Mouse (Mus musculus): Measurements from ENCODE around the gene Msantd3. TPM values are rescaled to one million over a fixed set of nuclear protein-coding genes. Genes with fewer than 3 reads are reported as not detected.

Msantd3 gene
- polyA plus RNA-seq (2014; fragmentation: Nextera tagmentation; extraction: Ambion mirVana): 22.3 and 28.4 TPM in 2 replicates

GRCm38 (mm10) chr4:48539841-48540575, at the start of gene Msantd3:
Msantd3 (plus strand) TSS chr4:48539935.
- Histone ChIP-seq H3K9ac (ENCODE audit: low read depth, low read length) (peak within 1 kb of the TSS; percentile 94), H3K4me1 (ENCODE audit: control insufficient read depth, insufficient read depth, low read length) (peaks cover 22% of the 10 kb centered on the region), H3K9me3 (ENCODE audit: control insufficient read depth, low read length) (no peaks in the 10 kb centered on the region), H3K4me2 (ENCODE audit: low read depth, low read length) (peak within 1 kb of the TSS; percentile 64), H3K4me3 (ENCODE audit: low read depth, low read length) (peak within 1 kb of the TSS; percentile 78), H3K27ac (replicated peaks; ENCODE audit: low read depth, low read length) (peak within 1 kb of the TSS; percentile 95), H3K27me3 (replicated peaks; ENCODE audit: control insufficient read depth, insufficient read depth, low read length) (no peaks in the 10 kb centered on the region), H3K36me3 (ENCODE audit: control insufficient read depth, insufficient read depth, low read length) (no peaks in the 10 kb centered on the region)
- ATAC-seq (ENCODE audit: low read depth) (peak; percentile 77), DNase-seq (ENCODE audit: low spot score) (peak; percentile 81)
- under 1% methylated on average over 29 of the region's 86 CpGs for WGBS

- Histone ChIP-seq H3K27me3 (replicated peaks; ENCODE audit: control insufficient read depth, insufficient read depth, low read length) (no peaks in the 10 kb centered on the region), H3K36me3 (ENCODE audit: control insufficient read depth, insufficient read depth, low read length) (no peaks in the 10 kb centered on the region), H3K9me3 (ENCODE audit: control insufficient read depth, low read length) (no peaks in the 10 kb centered on the region), H3K9ac (ENCODE audit: low read depth, low read length) (peak overlapping the region; percentile 47), H3K27ac (replicated peaks; ENCODE audit: low read depth, low read length) (no peak overlapping the region), H3K4me2 (ENCODE audit: low read depth, low read length) (peak overlapping the region; percentile 55), H3K4me3 (ENCODE audit: low read depth, low read length) (peak overlapping the region; percentile 38), H3K4me1 (ENCODE audit: control insufficient read depth, insufficient read depth, low read length) (no peaks in the 10 kb centered on the region)
- 8% methylated on average over 14 of the region's 14 CpGs for WGBS
- ATAC-seq (ENCODE audit: low read depth) (peak; percentile 78; the same call in 1 of the 2 replicates), DNase-seq (ENCODE audit: low spot score) (peak; percentile 69)
Measured at GRCm38 (mm10) chr4:48491290-48491743, 48.4 kb upstream of the Msantd3 start.

- no peaks in the 10 kb centered on the region for H3K27me3 ChIP-seq (replicated peaks; ENCODE audit: control insufficient read depth, insufficient read depth, low read length)
- no peak overlapping the region for H3K4me2 ChIP-seq (ENCODE audit: low read depth, low read length)
- no peak overlapping the region for H3K27ac ChIP-seq (replicated peaks; ENCODE audit: low read depth, low read length)
- no peak for DNase-seq (ENCODE audit: low spot score)
- H3K4me1 ChIP-seq (ENCODE audit: control insufficient read depth, insufficient read depth, low read length): no peaks in the 10 kb centered on the region
- WGBS: 75% methylated on average over 2 of the region's 2 CpGs
- no peaks in the 10 kb centered on the region for H3K36me3 ChIP-seq (ENCODE audit: control insufficient read depth, insufficient read depth, low read length)
- no peak for ATAC-seq (ENCODE audit: low read depth)
- no peak overlapping the region for H3K4me3 ChIP-seq (ENCODE audit: low read depth, low read length)
- H3K9ac ChIP-seq (ENCODE audit: low read depth, low read length): no peak overlapping the region
- no peaks in the 10 kb centered on the region for H3K9me3 ChIP-seq (ENCODE audit: control insufficient read depth, low read length)
Measured at GRCm38 (mm10) chr4:48492510-48492909, 47.2 kb upstream of the Msantd3 start.

GRCm38 (mm10) chr4:48510861-48511260, 28.9 kb upstream of the Msantd3 start:
- no peaks in the 10 kb centered on the region for H3K27me3 ChIP-seq (replicated peaks; ENCODE audit: control insufficient read depth, insufficient read depth, low read length)
- peaks cover 8% of the 10 kb centered on the region; the same call in 1 of the 2 replicates for H3K9me3 ChIP-seq (ENCODE audit: control insufficient read depth, low read length)
- H3K4me2 ChIP-seq (ENCODE audit: low read depth, low read length): no peak overlapping the region
- no peaks in the 10 kb centered on the region for H3K4me1 ChIP-seq (ENCODE audit: control insufficient read depth, insufficient read depth, low read length)
- H3K4me3 ChIP-seq (ENCODE audit: low read depth, low read length): no peak overlapping the region
- no peak overlapping the region for H3K27ac ChIP-seq (replicated peaks; ENCODE audit: low read depth, low read length)
- ATAC-seq (ENCODE audit: low read depth): no peak
- H3K36me3 ChIP-seq (ENCODE audit: control insufficient read depth, insufficient read depth, low read length): no peaks in the 10 kb centered on the region
- WGBS: 56% methylated on average over 2 of the region's 2 CpGs
- no peak overlapping the region for H3K9ac ChIP-seq (ENCODE audit: low read depth, low read length)
- no peak for DNase-seq (ENCODE audit: low spot score)

DNA sequence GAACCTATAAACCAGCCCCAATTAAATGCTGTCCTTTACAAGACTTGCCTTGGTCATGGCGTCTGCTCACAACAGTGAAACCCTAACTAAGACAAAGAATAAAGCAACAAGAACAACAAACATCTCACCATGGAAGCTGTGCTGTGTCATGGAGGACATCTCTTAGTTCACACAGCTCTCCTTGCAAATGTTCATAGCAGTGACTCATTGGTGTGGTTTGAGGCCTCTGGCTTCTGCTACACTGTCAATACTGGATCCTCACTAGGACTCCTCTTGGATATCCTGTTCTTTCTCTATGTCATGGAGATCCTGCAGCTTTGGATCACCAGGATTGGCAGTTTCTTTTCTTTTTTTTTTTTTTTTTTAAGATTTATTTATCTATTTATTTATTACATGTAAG, 10.2 kb upstream of the Msantd3 start:
- ATAC-seq (ENCODE audit: low read depth) (no peak), DNase-seq (ENCODE audit: low spot score) (no peak)
- Histone ChIP-seq H3K4me2 (ENCODE audit: low read depth, low read length) (no peak overlapping the region), H3K27me3 (replicated peaks; ENCODE audit: control insufficient read depth, insufficient read depth, low read length) (no peaks in the 10 kb centered on the region), H3K9ac (ENCODE audit: low read depth, low read length) (no peak overlapping the region), H3K36me3 (ENCODE audit: control insufficient read depth, insufficient read depth, low read length) (no peaks in the 10 kb centered on the region), H3K4me3 (ENCODE audit: low read depth, low read length) (no peak overlapping the region), H3K4me1 (ENCODE audit: control insufficient read depth, insufficient read depth, low read length) (no peaks in the 10 kb centered on the region), H3K27ac (replicated peaks; ENCODE audit: low read depth, low read length) (no peak overlapping the region), H3K9me3 (ENCODE audit: control insufficient read depth, low read length) (no peaks in the 10 kb centered on the region)
- WGBS: 94% methylated on average over 1 of the region's 1 CpGs

- ATAC-seq (ENCODE audit: low read depth) (no peak), DNase-seq (ENCODE audit: low spot score) (no peak)
- Histone ChIP-seq H3K9me3 (ENCODE audit: control insufficient read depth, low read length) (no peaks in the 10 kb centered on the region), H3K27me3 (replicated peaks; ENCODE audit: control insufficient read depth, insufficient read depth, low read length) (no peaks in the 10 kb centered on the region), H3K4me3 (ENCODE audit: low read depth, low read length) (no peak overlapping the region), H3K4me2 (ENCODE audit: low read depth, low read length) (no peak overlapping the region), H3K27ac (replicated peaks; ENCODE audit: low read depth, low read length) (no peak overlapping the region), H3K36me3 (ENCODE audit: control insufficient read depth, insufficient read depth, low read length) (no peaks in the 10 kb centered on the region), H3K4me1 (ENCODE audit: control insufficient read depth, insufficient read depth, low read length) (no peaks in the 10 kb centered on the region), H3K9ac (ENCODE audit: low read depth, low read length) (no peak overlapping the region)
- WGBS: 80% methylated on average over 11 of the region's 11 CpGs
Measured at GRCm38 (mm10) chr4:48531804-48532601, 7.7 kb upstream of the Msantd3 start.

- no peak overlapping the region for H3K4me2 ChIP-seq (ENCODE audit: low read depth, low read length)
- WGBS: 80% methylated on average over 5 of the region's 5 CpGs
- no peaks in the 10 kb centered on the region for H3K4me1 ChIP-seq (ENCODE audit: control insufficient read depth, insufficient read depth, low read length)
- no peaks in the 10 kb centered on the region for H3K9me3 ChIP-seq (ENCODE audit: control insufficient read depth, low read length)
- DNase-seq (ENCODE audit: low spot score) (no peak), ATAC-seq (ENCODE audit: low read depth) (no peak)
- H3K36me3 ChIP-seq (ENCODE audit: control insufficient read depth, insufficient read depth, low read length): no peaks in the 10 kb centered on the region
- no peak overlapping the region for H3K4me3 ChIP-seq (ENCODE audit: low read depth, low read length)
- no peaks in the 10 kb centered on the region for H3K27me3 ChIP-seq (replicated peaks; ENCODE audit: control insufficient read depth, insufficient read depth, low read length)
- H3K27ac ChIP-seq (replicated peaks; ENCODE audit: low read depth, low read length): no peak overlapping the region
- H3K9ac ChIP-seq (ENCODE audit: low read depth, low read length): no peak overlapping the region
Measured at GRCm38 (mm10) chr4:48536275-48536674, 3.5 kb upstream of the Msantd3 start.

DNA sequence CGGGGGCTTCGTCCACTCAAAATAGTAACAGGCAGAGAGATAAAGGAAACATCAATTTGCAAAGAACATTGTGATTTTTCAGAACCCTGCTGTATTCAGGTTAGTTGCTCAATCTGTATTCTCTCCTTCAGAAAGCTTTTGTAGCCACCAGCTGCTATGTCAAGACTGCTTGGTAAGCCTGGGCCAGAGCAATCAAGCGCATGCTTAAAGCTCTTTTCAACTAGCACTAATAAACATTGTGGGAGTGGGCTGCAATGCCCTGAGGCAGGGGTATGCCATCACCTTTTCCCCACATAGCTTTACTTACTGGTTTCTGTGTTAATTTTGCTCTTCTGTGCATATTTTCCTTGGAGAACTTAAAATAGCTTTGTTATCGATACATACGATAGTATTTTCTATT, 2.7 kb upstream of the Msantd3 start:
- Histone ChIP-seq H3K27me3 (replicated peaks; ENCODE audit: control insufficient read depth, insufficient read depth, low read length) (no peaks in the 10 kb centered on the region), H3K4me2 (ENCODE audit: low read depth, low read length) (no peak overlapping the region), H3K9ac (ENCODE audit: low read depth, low read length) (no peak overlapping the region), H3K4me3 (ENCODE audit: low read depth, low read length) (no peak overlapping the region), H3K9me3 (ENCODE audit: control insufficient read depth, low read length) (no peaks in the 10 kb centered on the region), H3K4me1 (ENCODE audit: control insufficient read depth, insufficient read depth, low read length) (peaks cover 4% of the 10 kb centered on the region), H3K27ac (replicated peaks; ENCODE audit: low read depth, low read length) (no peak overlapping the region), H3K36me3 (ENCODE audit: control insufficient read depth, insufficient read depth, low read length) (no peaks in the 10 kb centered on the region)
- DNase-seq (ENCODE audit: low spot score) (no peak), ATAC-seq (ENCODE audit: low read depth) (no peak)
- 90% methylated on average over 5 of the region's 5 CpGs for WGBS

All from embryonic facial prominence, embryonic 14.5 days (tissue).